Mouse (Mus musculus): ENCODE results near the gene Dnah8. TPM values are rescaled to one million over a fixed set of nuclear protein-coding genes. Genes with fewer than 3 reads are reported as not detected.

Dnah8 gene
- polyA plus RNA-seq, 1 experiment from 2014 or later, result 3.1 TPM

GRCm38 (mm10) chr17:30857347-30857746 lies 233.2 kb downstream of the Dnah8 start:
- Histone ChIP-seq H3K9ac (no peak overlapping the region), H3K27me3 (ENCODE audit: control insufficient read depth, insufficient read depth, low read length) (no peaks in the 10 kb centered on the region), H3K4me1 (replicated peaks; ENCODE audit: control insufficient read depth, insufficient read depth, low read length) (peaks cover 6% of the 10 kb centered on the region; the same call in 1 of the 2 replicates), H3K36me3 (replicated peaks; ENCODE audit: control insufficient read depth, insufficient read depth) (no peaks in the 10 kb centered on the region), H3K27ac (no peak overlapping the region), H3K4me2 (replicated peaks) (no peak overlapping the region), H3K9me3 (ENCODE audit: control insufficient read depth, low read length) (no peaks in the 10 kb centered on the region), H3K4me3 (replicated peaks; ENCODE audit: low read length) (no peak overlapping the region)
- 93% methylated on average over 5 of the region's 5 CpGs for WGBS
- ATAC-seq (ENCODE audit: low FRiP score) (no peak), DNase-seq (ENCODE audit: low spot score) (no peak)

- DNase-seq (ENCODE audit: low spot score) (no peak), ATAC-seq (ENCODE audit: low FRiP score) (no peak)
- no peak overlapping the region for H3K4me2 ChIP-seq (replicated peaks)
- H3K4me1 ChIP-seq (replicated peaks; ENCODE audit: control insufficient read depth, insufficient read depth, low read length), result peaks cover 6% of the 10 kb centered on the region; the same call in 1 of the 2 replicates
- H3K36me3 ChIP-seq (replicated peaks; ENCODE audit: control insufficient read depth, insufficient read depth), result no peaks in the 10 kb centered on the region
- H3K4me3 ChIP-seq (replicated peaks; ENCODE audit: low read length), result no peak overlapping the region
- no peaks in the 10 kb centered on the region for H3K27me3 ChIP-seq (ENCODE audit: control insufficient read depth, insufficient read depth, low read length)
- 49% methylated on average over 11 of the region's 11 CpGs for WGBS
- no peaks in the 10 kb centered on the region for H3K9me3 ChIP-seq (ENCODE audit: control insufficient read depth, low read length)
- no peak overlapping the region for H3K27ac ChIP-seq
- no peak overlapping the region for H3K9ac ChIP-seq
Measured at GRCm38 (mm10) chr17:30858586-30859259, 234.6 kb downstream of the Dnah8 start.

- WGBS, result 13% methylated on average over 10 of the region's 10 CpGs
- Histone ChIP-seq H3K27ac (peak overlapping the region; percentile 52; the same call in 1 of the 2 replicates), H3K4me1 (replicated peaks; ENCODE audit: control insufficient read depth, insufficient read depth, low read length) (peaks cover 12% of the 10 kb centered on the region; the same call in 1 of the 2 replicates), H3K4me2 (replicated peaks) (no peak overlapping the region), H3K9me3 (ENCODE audit: control insufficient read depth, low read length) (no peaks in the 10 kb centered on the region), H3K9ac (no peak overlapping the region), H3K36me3 (replicated peaks; ENCODE audit: control insufficient read depth, insufficient read depth) (no peaks in the 10 kb centered on the region), H3K4me3 (replicated peaks; ENCODE audit: low read length) (no peak overlapping the region), H3K27me3 (ENCODE audit: control insufficient read depth, insufficient read depth, low read length) (no peaks in the 10 kb centered on the region)
- peak; percentile 37; the same call in 1 of the 2 replicates for ATAC-seq (ENCODE audit: low FRiP score)
- peak; percentile 41 for DNase-seq (ENCODE audit: low spot score)
Measured at GRCm38 (mm10) chr17:30859989-30860585, 235.9 kb downstream of the Dnah8 start.

DNA sequence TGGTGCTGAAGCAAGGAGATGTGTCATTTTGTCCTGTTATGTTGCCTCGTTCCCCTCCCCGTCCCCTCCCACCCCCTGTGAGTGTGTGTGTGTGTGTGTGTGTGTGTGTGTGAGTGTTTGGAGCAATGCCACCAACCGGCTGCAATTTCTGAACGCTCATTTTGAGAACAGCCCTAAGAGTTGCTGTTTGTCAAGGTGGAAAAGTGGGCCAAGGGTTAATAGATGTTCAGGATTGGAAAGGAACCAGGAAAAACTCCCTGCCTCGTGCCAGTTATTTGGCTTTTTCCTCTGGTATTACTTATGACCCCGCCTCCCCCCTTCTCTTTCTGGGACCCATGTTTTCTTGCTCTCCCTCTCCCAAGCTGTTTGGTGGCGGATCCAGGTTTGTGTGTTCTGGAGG lies 236.5 kb downstream of the Dnah8 start:
- ATAC-seq (ENCODE audit: low FRiP score) (no peak), DNase-seq (ENCODE audit: low spot score) (no peak)
- no peaks in the 10 kb centered on the region for H3K27me3 ChIP-seq (ENCODE audit: control insufficient read depth, insufficient read depth, low read length)
- H3K9ac ChIP-seq, result no peak overlapping the region
- H3K27ac ChIP-seq, result no peak overlapping the region
- H3K9me3 ChIP-seq (ENCODE audit: control insufficient read depth, low read length), result no peaks in the 10 kb centered on the region
- H3K4me3 ChIP-seq (replicated peaks; ENCODE audit: low read length), result no peak overlapping the region
- no peaks in the 10 kb centered on the region for H3K36me3 ChIP-seq (replicated peaks; ENCODE audit: control insufficient read depth, insufficient read depth)
- WGBS, result 47% methylated on average over 7 of the region's 7 CpGs
- no peak overlapping the region for H3K4me2 ChIP-seq (replicated peaks)
- peaks cover 12% of the 10 kb centered on the region; the same call in 1 of the 2 replicates for H3K4me1 ChIP-seq (replicated peaks; ENCODE audit: control insufficient read depth, insufficient read depth, low read length)

DNA sequence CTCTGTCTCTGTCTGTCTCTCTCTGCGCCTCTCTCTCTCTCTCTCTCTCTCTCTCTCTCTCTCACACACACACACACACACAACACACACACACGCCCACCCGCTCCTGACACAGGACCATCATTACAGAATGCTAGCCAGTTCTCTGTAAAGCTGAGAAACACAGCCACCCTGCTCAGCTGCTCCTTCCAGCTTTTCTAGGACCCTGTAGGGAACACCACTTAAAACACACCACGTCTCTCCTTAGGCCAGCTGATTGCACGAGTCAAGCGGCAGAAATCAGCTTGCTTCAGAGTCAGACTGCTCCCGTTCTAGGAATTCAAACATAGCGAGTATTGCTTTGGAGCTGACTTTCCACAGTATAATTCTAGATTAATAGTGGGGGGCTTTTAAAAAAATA lies 242.1 kb downstream of the Dnah8 start:
- H3K4me1 ChIP-seq (replicated peaks; ENCODE audit: control insufficient read depth, insufficient read depth, low read length), result 0 out of 2 replicates have a peak, but pooled peaks cover 6% of the 10 kb centered on the region
- DNase-seq (ENCODE audit: low spot score) (no peak), ATAC-seq (ENCODE audit: low FRiP score) (no peak)
- no peak overlapping the region for H3K4me2 ChIP-seq (replicated peaks)
- no peak overlapping the region for H3K9ac ChIP-seq
- H3K4me3 ChIP-seq (replicated peaks; ENCODE audit: low read length), result no peak overlapping the region
- no peaks in the 10 kb centered on the region for H3K36me3 ChIP-seq (replicated peaks; ENCODE audit: control insufficient read depth, insufficient read depth)
- H3K27ac ChIP-seq, result no peak overlapping the region
- WGBS, result 60% methylated on average over 8 of the region's 8 CpGs
- H3K9me3 ChIP-seq (ENCODE audit: control insufficient read depth, low read length), result no peaks in the 10 kb centered on the region
- H3K27me3 ChIP-seq (ENCODE audit: control insufficient read depth, insufficient read depth, low read length), result no peaks in the 10 kb centered on the region

GRCm38 (mm10) chr17:30866966-30867365 lies 242.8 kb downstream of the Dnah8 start:
- Histone ChIP-seq H3K36me3 (replicated peaks; ENCODE audit: control insufficient read depth, insufficient read depth) (no peaks in the 10 kb centered on the region), H3K27ac (no peak overlapping the region), H3K27me3 (ENCODE audit: control insufficient read depth, insufficient read depth, low read length) (no peaks in the 10 kb centered on the region), H3K9ac (no peak overlapping the region), H3K9me3 (ENCODE audit: control insufficient read depth, low read length) (no peaks in the 10 kb centered on the region), H3K4me3 (replicated peaks; ENCODE audit: low read length) (no peak overlapping the region), H3K4me1 (replicated peaks; ENCODE audit: control insufficient read depth, insufficient read depth, low read length) (0 out of 2 replicates have a peak, but pooled peaks cover 6% of the 10 kb centered on the region), H3K4me2 (replicated peaks) (no peak overlapping the region)
- 71% methylated on average over 9 of the region's 9 CpGs for WGBS
- no peak for ATAC-seq (ENCODE audit: low FRiP score)
- no peak for DNase-seq (ENCODE audit: low spot score)

- no peaks in the 10 kb centered on the region for H3K9me3 ChIP-seq (ENCODE audit: control insufficient read depth, low read length)
- no peak overlapping the region for H3K4me3 ChIP-seq (replicated peaks; ENCODE audit: low read length)
- DNase-seq (ENCODE audit: low spot score) (no peak), ATAC-seq (ENCODE audit: low FRiP score) (no peak)
- WGBS, result 26% methylated on average over 10 of the region's 10 CpGs
- H3K9ac ChIP-seq, result no peak overlapping the region
- no peaks in the 10 kb centered on the region for H3K36me3 ChIP-seq (replicated peaks; ENCODE audit: control insufficient read depth, insufficient read depth)
- no peaks in the 10 kb centered on the region for H3K4me1 ChIP-seq (replicated peaks; ENCODE audit: control insufficient read depth, insufficient read depth, low read length)
- H3K4me2 ChIP-seq (replicated peaks), result no peak overlapping the region
- H3K27me3 ChIP-seq (ENCODE audit: control insufficient read depth, insufficient read depth, low read length), result no peaks in the 10 kb centered on the region
- H3K27ac ChIP-seq, result no peak overlapping the region
Measured at GRCm38 (mm10) chr17:30871040-30871439, 246.9 kb downstream of the Dnah8 start.

DNA sequence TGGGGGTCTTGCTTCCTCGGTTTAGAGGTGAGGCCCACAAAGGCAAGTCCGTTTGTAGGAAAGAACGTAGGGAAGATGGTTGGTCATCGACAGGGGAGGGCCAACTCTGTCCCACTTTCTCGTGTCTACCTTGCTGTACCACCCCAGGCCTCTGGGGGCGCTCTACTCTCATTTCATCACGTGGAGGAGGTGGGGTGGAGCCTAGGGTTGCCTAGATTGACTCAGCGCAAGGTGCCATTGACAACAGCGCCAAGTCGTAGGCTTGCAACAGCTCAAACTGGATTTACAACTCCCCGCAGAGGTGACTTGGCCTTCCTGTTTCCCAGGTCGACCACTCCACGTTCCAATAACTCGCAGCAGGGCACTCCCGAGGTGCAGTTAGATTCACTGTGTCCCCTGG lies 250.1 kb downstream of the Dnah8 start:
- Histone ChIP-seq H3K27me3 (ENCODE audit: control insufficient read depth, insufficient read depth, low read length) (no peaks in the 10 kb centered on the region), H3K36me3 (replicated peaks; ENCODE audit: control insufficient read depth, insufficient read depth) (no peaks in the 10 kb centered on the region), H3K4me1 (replicated peaks; ENCODE audit: control insufficient read depth, insufficient read depth, low read length) (no peaks in the 10 kb centered on the region), H3K27ac (no peak overlapping the region), H3K4me2 (replicated peaks) (no peak overlapping the region), H3K4me3 (replicated peaks; ENCODE audit: low read length) (no peak overlapping the region), H3K9me3 (ENCODE audit: control insufficient read depth, low read length) (0 out of 2 replicates have a peak, but pooled peaks cover 3% of the 10 kb centered on the region), H3K9ac (no peak overlapping the region)
- ATAC-seq (ENCODE audit: low FRiP score) (no peak), DNase-seq (ENCODE audit: low spot score) (no peak)
- WGBS, result 65% methylated on average over 15 of the region's 15 CpGs

DNA sequence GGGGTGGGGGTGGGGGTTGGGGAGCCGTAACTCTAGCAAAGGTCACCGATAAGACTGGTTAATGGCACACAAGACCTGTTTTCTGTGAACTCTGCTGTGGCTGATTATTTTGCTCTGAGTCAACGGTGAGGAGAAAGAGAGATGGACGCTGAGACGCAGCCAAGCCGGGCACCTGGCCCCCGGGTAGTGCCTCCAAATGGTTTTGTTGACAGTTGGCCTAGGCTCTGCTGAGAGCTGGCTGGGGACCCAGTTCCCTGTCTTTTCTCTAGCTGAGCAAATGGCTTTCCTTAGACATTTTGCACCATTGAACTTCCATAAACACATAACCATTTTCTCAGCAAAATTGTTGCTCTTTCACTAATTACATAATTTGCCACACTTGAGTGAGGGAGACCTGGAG lies 253.3 kb downstream of the Dnah8 start:
- Histone ChIP-seq H3K36me3 (replicated peaks; ENCODE audit: control insufficient read depth, insufficient read depth) (no peaks in the 10 kb centered on the region), H3K4me1 (replicated peaks; ENCODE audit: control insufficient read depth, insufficient read depth, low read length) (peaks cover 9% of the 10 kb centered on the region; the same call in 1 of the 2 replicates), H3K4me3 (replicated peaks; ENCODE audit: low read length) (no peak overlapping the region), H3K27ac (no peak overlapping the region), H3K4me2 (replicated peaks) (no peak overlapping the region), H3K9me3 (ENCODE audit: control insufficient read depth, low read length) (0 out of 2 replicates have a peak, but pooled peaks cover 3% of the 10 kb centered on the region), H3K27me3 (ENCODE audit: control insufficient read depth, insufficient read depth, low read length) (no peaks in the 10 kb centered on the region), H3K9ac (no peak overlapping the region)
- 82% methylated on average over 7 of the region's 7 CpGs for WGBS
- no peak for DNase-seq (ENCODE audit: low spot score)
- ATAC-seq (ENCODE audit: low FRiP score), result no peak
